Mouse (Mus musculus): ENCODE measurements around the gene Coro1c.
A peak's percentile ranks its signal among the peaks of the same experiment; 100 is the strongest.

Coro1c gene

DNA sequence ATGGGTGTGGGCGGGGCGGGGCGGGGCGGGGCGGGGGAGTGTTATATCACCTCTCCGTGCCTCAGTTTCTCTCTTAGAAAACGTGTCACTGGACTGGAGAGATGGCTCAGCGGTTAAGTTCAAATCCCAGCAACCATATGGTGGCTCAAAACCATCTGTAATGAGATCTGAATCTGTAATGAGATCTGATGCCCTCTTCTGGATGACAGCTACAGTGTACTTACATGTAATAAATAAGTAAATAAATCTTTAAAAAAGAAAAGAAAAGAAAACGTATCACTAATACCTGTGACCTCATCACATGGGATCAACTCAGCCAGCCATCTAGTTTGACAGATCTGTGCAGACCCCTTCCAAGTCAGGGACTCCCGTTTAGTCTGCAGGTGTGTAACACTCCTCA is 21.0 kb upstream of the Coro1c start:
- no peak for DNase-seq (ENCODE audit: low spot score in 2 of 2)

DNA sequence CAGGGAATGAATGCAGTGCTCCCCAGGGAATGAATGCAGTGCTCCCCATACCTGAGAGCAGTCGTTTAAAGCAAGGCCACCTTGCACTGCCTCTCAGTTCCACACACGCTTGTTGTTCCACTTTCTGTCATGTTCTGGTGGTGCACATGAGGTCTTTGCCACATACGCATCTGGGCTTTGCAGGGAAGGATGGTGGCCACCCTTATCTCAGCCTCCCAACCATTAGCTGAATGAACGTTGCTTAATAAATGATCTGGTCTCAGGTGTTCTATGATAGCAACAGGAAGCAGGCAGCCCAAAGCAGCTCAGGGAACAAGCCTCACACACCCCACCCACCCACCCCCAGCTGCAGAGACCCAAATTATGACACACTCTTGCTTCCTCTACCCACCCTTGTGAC is 16.1 kb upstream of the Coro1c start:
- DNase-seq (ENCODE audit: low spot score in 2 of 2), result no peak

DNA sequence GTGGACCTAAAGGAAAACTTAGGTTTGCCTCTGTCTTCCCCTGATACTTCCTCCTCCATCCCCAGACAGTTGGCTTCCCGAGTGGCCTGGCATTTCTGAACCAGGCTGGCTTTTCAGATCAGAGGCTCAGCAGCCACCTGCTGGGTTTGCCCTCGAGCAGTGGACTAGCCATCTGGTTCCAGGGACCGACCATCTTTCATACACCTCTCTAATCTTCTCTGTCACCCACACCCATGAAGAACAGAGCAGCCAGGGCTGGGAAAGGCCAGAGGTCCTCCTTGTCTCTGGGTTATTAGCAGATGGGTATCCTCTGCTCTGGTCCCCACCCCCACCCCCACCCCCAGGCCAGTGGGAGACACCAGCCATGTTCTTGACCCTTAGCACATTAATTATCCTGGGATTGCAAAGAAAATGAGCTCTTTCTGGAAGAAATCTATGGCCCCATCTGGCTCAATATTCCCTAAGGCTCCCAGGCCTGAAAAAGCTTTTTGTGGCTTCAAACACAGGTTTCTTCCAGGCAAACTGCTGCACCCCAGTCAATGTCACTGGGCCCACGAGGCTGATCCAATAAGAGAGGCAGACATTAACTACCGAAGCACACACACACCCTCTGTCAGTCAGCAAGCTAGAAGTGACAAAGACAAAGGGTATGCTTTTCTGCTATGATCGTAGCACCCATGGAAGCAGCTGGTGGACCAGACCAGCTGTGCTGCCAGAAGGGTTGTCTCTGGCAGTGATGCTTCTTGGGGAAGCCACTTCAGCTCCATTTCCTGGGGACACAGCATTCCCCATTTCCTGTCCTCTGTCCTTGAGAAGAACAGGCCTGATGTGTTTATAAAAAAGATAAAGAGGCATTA is 13.0 kb upstream of the Coro1c start:
- DNase-seq (ENCODE audit: low spot score in 2 of 2), result no peak

DNA sequence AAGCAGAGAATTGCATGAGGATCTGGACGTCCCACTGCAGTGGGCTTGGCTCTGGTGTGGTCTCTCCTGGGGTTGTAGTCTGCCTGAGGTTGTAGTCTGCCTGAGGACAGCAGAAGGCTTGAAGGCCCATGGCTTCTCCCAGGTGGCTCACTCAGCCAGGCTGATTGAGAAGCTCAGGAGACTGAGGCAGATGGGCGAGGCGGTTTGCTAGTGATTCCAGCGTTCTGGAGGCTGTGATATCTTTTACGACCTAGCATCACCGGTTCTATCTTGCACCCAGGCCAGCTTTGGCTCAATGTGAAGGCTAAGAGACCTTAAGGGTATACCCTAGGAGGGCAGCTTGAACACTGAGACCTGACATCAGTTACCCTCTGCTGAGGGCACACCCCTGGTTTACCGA is 10.5 kb upstream of the Coro1c start:
- DNase-seq (ENCODE audit: low spot score in 2 of 2), result no peak

DNA sequence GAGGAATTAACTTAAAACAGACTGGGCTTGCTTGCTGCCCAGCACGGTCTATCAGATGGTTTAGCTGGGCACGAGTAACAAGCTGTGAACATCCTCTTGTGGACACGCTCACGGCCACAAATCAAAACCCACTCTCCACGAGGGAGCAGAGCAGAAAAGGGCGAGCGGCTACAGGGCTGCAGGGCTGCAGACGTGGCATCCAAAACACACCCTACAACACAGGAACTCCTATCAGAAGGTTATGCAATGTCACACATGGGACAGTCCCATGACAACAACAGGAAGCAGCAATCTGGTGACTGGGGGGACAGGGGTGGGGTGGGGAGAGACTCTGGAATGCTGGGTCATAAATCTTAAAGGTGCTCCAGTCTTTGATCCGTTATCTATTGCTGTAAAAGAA is 10.1 kb upstream of the Coro1c start:
- DNase-seq (ENCODE audit: low spot score in 2 of 2), result no peak

DNA sequence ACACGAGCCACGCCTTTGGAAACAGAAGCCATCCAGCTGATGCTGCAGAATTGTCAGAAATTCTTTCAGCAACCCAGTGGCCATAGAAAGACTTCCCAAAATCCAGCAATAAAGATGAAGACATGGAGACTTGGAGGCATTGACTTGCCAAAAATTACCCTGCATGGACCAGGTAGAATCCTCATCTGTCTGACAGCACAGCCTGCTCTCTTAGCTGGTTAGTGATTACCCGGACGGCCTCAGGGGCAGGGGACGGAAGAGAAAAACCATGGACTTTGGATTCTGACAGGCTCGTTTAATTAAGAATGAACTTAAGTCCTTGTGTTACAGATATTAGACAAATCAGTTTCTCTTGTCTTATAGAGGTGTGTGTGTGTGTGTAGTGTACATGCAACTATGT is 2.1 kb upstream of the Coro1c start:
- DNase-seq (ENCODE audit: low spot score in 2 of 2), result no peak

DNA sequence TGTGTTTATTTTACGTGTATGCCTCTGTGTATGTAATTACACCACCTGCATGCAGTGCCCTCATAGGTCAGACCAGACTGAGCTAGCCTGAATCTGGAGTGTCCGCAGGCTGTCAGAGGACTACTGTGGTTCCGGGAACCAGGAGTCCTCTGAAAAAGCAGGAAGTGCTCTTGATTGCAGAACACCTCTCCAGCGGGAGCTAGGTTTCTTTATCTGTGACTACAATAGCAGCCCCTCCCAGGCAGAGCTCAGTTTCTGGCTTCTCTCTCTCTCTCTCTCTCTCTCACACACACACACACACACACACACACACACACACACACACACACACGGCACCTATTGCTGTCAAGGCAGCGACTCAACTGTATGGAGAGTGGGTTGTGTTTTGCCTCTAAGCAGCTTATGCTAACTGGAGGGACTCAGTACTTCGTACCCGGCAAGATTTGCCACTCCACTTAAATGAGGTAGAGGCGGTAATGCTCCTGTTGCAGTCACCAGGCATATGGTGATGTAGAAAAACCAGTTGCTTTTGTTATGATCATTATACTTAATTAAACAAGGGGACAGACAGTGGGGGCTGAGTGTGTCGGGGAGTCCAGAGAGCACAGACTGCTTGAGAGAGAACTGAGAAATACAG is 1.6 kb upstream of the Coro1c start:
- DNase-seq (ENCODE audit: low spot score in 2 of 2), result no peak

DNA sequence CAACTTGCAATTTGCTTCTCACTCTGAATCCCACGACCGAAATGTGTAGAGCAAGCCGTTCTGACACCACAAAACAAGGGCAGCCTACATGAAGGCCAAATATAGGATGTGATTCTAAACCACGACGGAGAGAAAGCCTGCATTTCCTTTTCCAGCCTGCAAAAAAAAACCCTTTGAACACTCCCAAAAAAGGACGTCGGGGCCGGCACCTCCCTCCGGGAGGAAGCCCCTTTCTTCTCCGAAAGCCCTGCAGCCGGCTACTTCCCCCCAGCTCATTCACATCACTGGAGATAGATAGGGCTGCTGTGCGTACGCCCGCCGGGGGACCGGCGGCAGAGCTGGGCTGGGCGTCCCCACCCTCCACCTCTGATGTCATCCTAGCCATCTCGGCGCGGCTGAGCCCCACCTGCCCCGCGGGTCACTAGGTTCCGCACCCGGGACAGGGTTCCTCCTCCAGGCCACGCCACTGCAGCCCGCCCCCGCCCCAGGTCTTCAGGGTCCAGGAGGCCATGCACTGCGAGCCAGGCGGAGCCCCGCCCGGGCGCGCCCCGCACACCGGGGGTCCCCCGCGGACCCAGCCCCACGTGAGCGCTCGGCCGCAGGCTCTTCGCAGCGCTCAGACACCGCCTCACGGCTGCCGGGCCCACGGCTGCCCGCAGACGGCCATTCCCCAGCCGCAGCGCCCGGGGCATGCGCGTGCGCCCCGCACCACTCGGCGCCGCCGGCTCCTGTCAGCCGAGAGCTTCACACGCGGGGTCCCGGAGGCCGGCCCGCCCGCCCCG is 581 bp downstream of the Coro1c start:
- peak in 1 of 2 experiments; percentile 55 for DNase-seq (ENCODE audit: low spot score in 2 of 2)

DNA sequence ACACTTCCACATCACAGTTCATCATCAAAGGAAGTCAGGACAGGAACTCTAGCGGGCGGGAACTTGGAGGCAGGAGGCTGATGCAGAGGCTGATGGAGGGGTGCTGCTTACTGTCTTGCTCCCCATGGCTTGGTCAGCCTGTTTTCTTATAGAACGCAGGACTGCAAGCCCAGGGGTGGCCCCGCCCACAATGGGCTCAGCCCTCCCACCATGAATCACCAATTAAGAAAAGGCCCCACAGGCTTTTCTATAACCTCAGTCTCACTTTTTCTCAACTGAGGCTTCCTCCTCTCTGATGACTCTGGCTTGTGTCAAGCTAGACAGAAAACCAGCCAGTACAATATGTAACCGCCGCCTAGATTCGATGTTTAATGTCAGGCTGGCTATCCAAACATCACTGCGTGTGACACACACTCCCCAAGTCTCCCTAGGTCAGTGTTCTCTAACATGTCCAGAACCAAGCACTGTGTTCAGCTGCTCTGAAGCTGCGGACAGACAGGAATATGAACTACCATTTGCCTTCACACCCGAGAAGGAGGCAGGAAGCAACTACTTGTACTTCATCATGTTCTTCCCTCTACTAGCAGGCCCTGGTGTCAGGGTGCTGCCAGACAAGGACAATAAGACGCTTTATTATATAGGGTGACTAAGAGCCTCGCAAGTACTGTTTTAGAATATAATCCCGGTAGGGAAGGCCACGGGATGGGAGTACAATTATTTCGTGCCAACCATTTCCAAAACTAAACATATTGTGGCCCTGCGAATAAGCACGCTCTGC is 1.4 kb downstream of the Coro1c start:
- DNase-seq (ENCODE audit: low spot score in 2 of 2), result no peak

DNA sequence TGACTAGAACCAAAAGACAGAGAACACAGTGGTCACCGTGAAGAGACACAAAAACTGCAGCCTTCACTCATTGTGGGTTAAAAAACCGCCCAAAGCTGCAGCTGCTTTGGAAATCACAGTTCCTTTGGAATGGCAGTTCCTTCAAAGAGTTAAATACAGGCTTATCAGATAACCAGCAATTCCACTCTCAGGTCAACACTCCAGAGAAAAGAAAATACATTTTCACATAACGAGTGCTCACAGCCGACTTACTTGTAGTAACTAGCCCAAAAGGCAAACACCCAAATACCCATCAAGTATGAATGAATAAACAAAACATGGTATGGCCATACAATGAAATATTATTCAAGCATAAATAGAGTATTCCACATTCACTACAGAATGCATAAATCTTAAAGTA is 3.6 kb downstream of the Coro1c start:
- DNase-seq (ENCODE audit: low spot score in 2 of 2), result no peak

DNA sequence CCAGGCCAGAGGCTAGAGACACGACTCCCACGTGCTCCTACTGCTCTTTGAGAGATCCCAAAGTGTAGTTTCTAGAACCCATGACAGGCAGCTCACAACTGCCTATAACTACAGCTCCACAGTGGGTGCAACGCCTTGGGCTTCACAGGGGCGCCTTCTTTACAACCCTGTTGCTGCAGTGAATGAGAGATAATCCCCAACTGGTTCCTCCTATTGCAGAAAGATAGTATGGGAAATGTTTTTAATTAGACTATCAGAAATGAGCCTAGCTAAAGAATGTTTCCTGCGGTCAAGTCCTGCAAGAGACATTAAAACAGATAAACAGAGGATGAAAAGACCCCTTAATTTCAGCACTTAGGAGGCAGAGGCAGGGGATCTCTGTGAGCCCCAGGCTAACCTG is 5.6 kb downstream of the Coro1c start:
- DNase-seq (ENCODE audit: low spot score in 2 of 2), result no peak

DNA sequence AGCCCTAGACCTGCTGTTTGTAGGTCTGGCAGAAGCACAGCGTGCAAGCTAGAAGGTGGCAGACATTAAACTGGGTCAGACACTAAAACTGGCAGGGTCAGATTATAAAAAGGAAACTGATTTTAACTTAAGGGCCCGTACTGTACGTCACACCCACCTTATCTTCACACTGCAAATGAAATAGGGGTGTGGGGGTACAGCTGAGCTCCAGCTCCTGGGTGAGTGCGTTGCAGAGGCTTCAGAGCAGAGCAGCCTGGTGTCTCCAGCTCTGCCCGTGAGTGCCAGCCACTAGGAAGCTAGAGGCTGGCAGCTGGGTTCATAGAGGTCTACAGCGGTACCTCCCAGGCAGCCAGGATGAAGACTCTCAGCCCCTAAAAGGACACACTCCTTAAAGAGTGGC is 6.5 kb downstream of the Coro1c start:
- no peak for DNase-seq (ENCODE audit: low spot score in 2 of 2)

DNA sequence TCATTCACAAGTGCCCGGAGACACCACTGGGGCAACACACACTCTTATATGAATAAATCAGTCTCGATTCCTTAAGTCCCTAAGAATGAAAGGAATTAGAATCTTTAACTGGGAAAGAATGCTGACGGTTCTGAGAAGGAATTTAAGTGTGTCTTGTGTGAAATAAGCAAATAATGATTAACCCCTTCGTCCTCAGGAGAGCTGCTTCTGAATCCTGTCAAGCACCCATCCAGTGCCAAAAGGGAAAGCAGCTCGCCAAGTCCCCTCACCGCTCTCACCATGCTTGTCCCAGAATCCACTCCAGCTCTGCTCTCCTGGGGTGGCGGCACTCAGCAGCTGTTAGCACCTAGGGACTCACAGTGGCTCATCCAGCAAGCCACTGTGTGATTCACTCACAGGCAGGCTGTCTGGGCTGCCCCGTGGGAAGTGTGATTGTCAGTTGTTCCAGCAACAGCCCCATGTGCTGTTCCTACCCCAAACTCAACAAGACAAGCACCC is 7.4 kb downstream of the Coro1c start:
- no peak for DNase-seq (ENCODE audit: low spot score in 2 of 2)

DNA sequence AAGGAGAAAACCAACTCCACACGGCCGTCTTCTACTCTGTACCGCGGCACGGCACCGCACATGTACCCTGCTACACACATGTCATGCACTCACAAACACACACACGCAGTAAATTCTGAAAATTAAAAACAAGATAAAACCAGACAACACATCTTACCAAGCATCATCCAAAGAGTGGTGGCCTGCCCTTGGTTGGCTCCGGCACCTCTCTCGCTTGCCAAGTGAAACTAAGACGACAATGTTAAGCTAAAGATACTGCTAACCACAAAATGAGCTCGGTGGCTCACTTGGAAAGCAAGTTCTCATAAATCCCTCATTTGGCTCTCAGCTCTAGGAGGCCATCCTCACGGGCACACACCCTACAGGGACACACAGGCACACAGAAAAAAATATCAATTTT is 9.0 kb downstream of the Coro1c start:
- DNase-seq (ENCODE audit: low spot score in 2 of 2), result no peak

DNA sequence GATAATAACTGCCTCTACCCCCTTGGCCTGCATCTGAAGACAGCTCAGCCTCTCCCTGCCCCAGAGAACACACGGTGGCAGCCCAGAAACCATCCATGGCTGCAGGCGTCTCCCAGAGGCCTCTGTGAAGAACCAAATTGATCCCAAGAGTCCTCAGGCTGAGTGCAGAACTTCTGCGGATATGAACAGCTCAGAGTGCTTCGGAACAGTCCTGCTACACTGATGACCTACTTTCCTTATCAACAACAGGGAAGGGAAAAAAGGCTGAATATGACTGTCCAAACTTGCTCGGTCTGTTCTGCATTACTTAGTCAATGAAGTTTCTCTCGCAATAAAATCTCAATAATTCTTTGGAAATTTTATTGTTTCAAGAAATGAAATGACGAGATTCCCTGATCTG is 16.6 kb downstream of the Coro1c start:
- no peak for DNase-seq (ENCODE audit: low spot score in 2 of 2)

DNA sequence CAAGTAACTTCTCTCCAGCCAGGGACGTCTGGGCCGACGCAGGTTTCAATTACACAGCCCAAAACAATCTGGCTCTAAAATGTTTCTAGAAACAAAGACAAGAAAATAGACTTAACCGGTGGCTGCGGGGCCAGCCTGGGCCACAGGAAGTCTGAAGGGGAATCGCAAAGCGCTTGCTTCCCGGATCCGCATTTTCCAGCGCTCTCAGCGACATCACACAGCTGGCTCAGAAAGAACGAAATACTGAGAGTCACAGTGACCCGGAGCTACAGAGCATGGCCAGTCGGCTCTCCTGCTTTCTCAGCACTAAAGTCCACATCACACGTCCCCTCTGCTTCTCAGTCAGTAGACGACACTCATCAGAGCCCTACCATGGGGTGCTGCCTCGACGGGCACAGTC is 17.7 kb downstream of the Coro1c start:
- no peak for DNase-seq (ENCODE audit: low spot score in 2 of 2)

DNA sequence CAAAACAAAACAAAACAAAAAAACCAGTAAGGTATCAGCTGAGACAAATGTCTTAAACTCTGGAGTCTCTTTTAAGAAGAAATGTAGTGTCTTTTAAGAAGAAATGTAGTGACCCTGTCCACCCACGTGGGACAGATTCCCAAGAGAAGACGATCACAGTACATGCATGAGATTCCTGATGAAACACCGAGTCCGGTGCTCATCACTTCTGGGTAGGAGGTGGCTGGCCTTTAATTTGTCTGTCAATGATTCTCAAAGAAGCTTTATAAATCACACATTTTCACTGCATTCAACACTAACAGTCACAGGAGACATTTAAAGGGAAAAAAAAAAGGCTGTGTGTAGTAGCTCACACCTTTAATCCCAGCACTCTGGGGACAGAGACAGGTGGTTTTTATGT is 18.6 kb downstream of the Coro1c start:
- DNase-seq (ENCODE audit: low spot score in 2 of 2), result no peak

DNA sequence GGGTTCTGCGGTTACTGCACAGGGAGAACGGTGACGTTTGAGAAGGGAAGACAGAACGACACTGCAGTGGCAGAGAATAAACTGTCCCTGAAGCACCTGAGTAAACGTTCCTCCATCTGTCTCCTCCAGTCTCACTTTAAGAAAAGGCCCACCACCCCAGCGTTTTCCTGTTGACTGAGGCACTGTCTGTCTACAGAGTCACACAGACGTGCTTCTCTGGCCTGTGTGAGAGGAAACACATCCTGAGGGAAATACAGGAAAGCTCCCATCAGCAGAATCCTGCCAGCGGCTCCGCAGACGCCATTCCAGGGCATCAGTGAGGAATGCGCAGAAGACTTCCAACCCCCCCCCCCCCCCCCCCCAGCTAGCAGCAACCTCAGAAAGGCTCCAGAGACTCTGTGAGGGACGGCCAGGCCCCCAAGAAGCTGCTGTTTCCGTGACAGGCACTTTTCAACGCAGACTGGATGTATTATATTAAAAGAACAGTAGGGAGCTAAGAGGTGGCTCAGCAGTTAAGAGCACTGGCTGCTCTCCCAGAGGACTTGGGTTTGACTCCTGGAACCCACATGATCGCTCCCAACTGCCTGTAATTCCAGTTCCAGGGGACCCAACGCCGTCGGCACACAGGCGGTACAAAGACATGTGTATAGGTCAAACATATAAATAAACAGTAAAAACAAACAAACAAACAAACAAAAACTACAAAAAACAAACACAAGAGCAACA is 19.2 kb downstream of the Coro1c start:
- no peak for DNase-seq (ENCODE audit: low spot score in 2 of 2)

DNA sequence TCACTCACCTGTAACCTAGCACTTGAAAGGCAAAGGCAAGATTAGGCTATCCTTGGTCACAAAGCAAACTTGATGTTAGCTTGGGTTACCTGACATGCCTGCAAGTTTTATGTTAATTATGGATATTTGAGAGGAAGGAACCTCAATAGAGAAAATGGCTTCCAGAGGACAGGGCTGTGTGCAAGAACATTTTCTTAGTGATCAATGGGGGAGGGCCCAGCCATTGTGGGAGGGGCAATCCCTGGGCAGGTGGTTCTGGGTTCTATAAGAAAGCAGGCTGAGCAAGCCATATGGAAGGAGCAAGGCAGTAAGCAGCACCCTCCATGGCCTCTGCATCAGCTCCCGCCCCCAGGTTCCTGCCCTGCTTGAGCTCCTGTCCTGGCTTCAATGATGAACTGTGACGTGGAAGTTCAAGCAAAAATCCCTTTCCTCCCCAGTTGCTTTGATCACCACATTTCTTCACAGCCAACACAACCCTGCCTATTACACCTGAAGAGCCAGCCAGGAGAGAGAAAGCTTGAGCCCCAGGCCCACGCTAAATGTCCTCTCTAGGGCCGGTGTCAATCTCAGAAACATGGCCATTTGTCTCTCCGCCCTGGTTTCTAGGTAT is 20.3 kb downstream of the Coro1c start:
- DNase-seq (ENCODE audit: low spot score in 2 of 2), result no peak

DNA sequence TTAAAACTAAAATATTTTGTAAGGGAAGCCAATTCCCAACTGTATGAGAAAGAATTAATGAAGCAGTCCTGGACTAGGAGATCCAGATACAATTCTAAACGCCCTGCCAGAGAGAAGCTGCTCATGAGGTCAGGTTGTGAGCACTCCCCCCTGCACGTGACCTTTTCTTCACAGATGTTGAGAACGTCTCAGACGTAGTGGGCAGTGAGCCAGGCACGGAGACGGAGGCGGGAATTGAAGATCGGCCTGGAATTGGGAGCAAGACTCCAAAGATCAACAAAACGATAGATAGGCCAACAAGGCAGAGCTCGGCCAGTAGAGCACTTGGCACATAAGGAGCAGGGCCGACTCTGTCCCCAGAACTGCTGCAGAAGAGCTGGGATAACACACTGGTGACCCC is 21.4 kb downstream of the Coro1c start:
- DNase-seq (ENCODE audit: low spot score in 2 of 2), result no peak

DNA sequence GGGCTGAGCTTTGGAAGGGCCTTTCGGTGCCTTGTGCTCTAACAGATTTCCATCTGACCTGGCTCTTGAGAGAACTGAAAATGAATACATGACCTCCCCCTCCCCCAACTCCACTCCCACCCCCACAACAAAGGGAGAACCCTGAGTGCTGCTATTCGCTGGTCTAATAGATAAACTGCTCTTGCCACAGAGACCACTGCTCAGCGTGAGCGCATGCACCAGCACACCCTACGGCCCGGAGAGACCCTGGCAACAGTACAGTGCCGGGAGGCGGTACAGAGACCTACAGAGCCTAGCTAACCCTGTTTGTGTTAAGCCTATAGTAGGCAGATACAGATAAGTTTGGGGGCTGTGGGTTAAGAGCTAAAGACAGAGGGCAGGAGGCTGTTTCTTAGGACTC is 22.9 kb downstream of the Coro1c start:
- DNase-seq (ENCODE audit: low spot score in 2 of 2), result no peak

Measured in left cerebral cortex, adult 9 months (tissue).